Mouse (Mus musculus) limb, embryonic 12.5 days (tissue): ENCODE measurements around the gene Galnt17. TPM values are rescaled to one million over a fixed set of nuclear protein-coding genes. Genes with fewer than 3 reads are reported as not detected.

Experiments
- ATAC-seq: fragments of 200-750 bp; cut with Nextera tagmentation; 2 replicates; pipeline ENCODE4 v1.8.0; 2017; ENCODE audit warnings: low read depth, moderate TSS enrichment; ENCODE audit not compliant: insufficient number of reproducible peaks, insufficient read depth, low FRiP score, low TSS enrichment
- H3K27ac ChIP-seq: fragments of 300-500 bp; sonication (generic); 2 replicates; pipeline ENCODE4 v1.5.1; 2016; ENCODE audit warnings: mild to moderate bottlenecking, moderate library complexity
- H3K27me3 ChIP-seq: fragments of 300-500 bp; sonication (generic); 2 replicates; pipeline ENCODE4 v1.6.1; 2016; ENCODE audit warnings: mild to moderate bottlenecking, moderate library complexity
- H3K36me3 ChIP-seq: fragments of 300-500 bp; sonication (generic); 2 replicates; pipeline ENCODE4 v1.6.1; 2016; ENCODE audit warnings: mild to moderate bottlenecking, moderate library complexity
- H3K4me1 ChIP-seq: fragments of 300-500 bp; sonication (generic); replicated peaks from 2 replicates; pipeline ENCODE4 v1.6.1; 2016
- H3K4me2 ChIP-seq: fragments of 300-500 bp; sonication (generic); 2 replicates; pipeline ENCODE4 v1.6.1; 2016; ENCODE audit warnings: mild to moderate bottlenecking, moderate library complexity
- H3K4me3 ChIP-seq: fragments of 300-500 bp; sonication (generic); replicated peaks from 2 replicates; pipeline ENCODE4 v1.5.1; 2016; ENCODE audit warnings: mild to moderate bottlenecking
- H3K9ac ChIP-seq: fragments of 300-500 bp; sonication (generic); replicated peaks from 2 replicates; pipeline ENCODE4 v1.6.1; 2016; ENCODE audit warnings: mild to moderate bottlenecking, moderate library complexity
- H3K9me3 ChIP-seq: fragments of 300-500 bp; sonication (generic); 2 replicates; pipeline ENCODE4 v1.6.1; 2016; ENCODE audit warnings: mild to moderate bottlenecking, moderate library complexity
- WGBS: fragments of 180-500 bp; shearing (Covaris S2); methylation state at CpG from one replicate; pipeline ENCODE4 v1.1.7; 2016; 5-methylcytosine and 5-hydroxymethylcytosine counted together
- polyA plus RNA-seq: library from polyadenylated mRNA; unstranded; fragments of >200 nt; fragmentation: Nextera tagmentation; extraction: Ambion mirVana; gene quantifications from 2 replicates; pipeline ENCODE4 v1.2.1, GENCODE M21; 2016

Gene Galnt17
- polyA plus RNA-seq, 1 experiment from 2014 or later = 2.6 TPM

GRCm38 (mm10) chr5:130978871-130979270, 329.4 kb downstream of the Galnt17 start:
- Histone ChIP-seq H3K4me3 (no peak overlapping the region), H3K9me3 (peaks cover 8% of the 10 kb centered on the region; the same call in 1 of the 2 replicates), H3K4me2 (no peak overlapping the region), H3K27ac (no peak overlapping the region), H3K36me3 (no peaks in the 10 kb centered on the region), H3K9ac (no peak overlapping the region), H3K27me3 (no peaks in the 10 kb centered on the region), H3K4me1 (no peaks in the 10 kb centered on the region)
- ATAC-seq = no peak
- WGBS = 80% methylated on average over 2 of the region's 2 CpGs

- Histone ChIP-seq H3K4me2 (no peak overlapping the region), H3K36me3 (no peaks in the 10 kb centered on the region), H3K27me3 (no peaks in the 10 kb centered on the region), H3K4me1 (no peaks in the 10 kb centered on the region), H3K9me3 (peaks cover 8% of the 10 kb centered on the region; the same call in 1 of the 2 replicates), H3K27ac (no peak overlapping the region), H3K9ac (no peak overlapping the region), H3K4me3 (no peak overlapping the region)
- no peak for ATAC-seq
- 96% methylated on average over 3 of the region's 3 CpGs for WGBS
Measured at GRCm38 (mm10) chr5:130977999-130978398, 330.3 kb downstream of the Galnt17 start.

- Histone ChIP-seq H3K36me3 (no peaks in the 10 kb centered on the region), H3K27ac (no peak overlapping the region), H3K4me1 (peaks cover 5% of the 10 kb centered on the region), H3K9me3 (0 out of 2 replicates have a peak, but pooled peaks cover 11% of the 10 kb centered on the region), H3K4me3 (no peak overlapping the region), H3K9ac (no peak overlapping the region), H3K4me2 (no peak overlapping the region), H3K27me3 (no peaks in the 10 kb centered on the region)
- WGBS = 79% methylated on average over 7 of the region's 7 CpGs
- no peak for ATAC-seq
Measured at GRCm38 (mm10) chr5:130952361-130952760, 355.9 kb downstream of the Galnt17 start.

GRCm38 (mm10) chr5:130950894-130951400, 357.4 kb downstream of the Galnt17 start:
- H3K27me3 ChIP-seq = no peaks in the 10 kb centered on the region
- H3K4me2 ChIP-seq = no peak overlapping the region
- H3K36me3 ChIP-seq = no peaks in the 10 kb centered on the region
- H3K4me1 ChIP-seq = peaks cover 5% of the 10 kb centered on the region
- no peak overlapping the region for H3K4me3 ChIP-seq
- H3K27ac ChIP-seq = peak overlapping the region; percentile 46
- ATAC-seq = no peak
- WGBS = 50% methylated on average over 6 of the region's 6 CpGs
- no peak overlapping the region for H3K9ac ChIP-seq
- 0 out of 2 replicates have a peak, but pooled peaks cover 11% of the 10 kb centered on the region for H3K9me3 ChIP-seq

- Histone ChIP-seq H3K4me1 (peaks cover 5% of the 10 kb centered on the region), H3K27ac (peak overlapping the region; percentile 46; the same call in 1 of the 2 replicates), H3K9me3 (0 out of 2 replicates have a peak, but pooled peaks cover 11% of the 10 kb centered on the region), H3K36me3 (no peaks in the 10 kb centered on the region), H3K9ac (no peak overlapping the region), H3K27me3 (no peaks in the 10 kb centered on the region), H3K4me2 (no peak overlapping the region), H3K4me3 (no peak overlapping the region)
- WGBS = 14% methylated on average over 4 of the region's 4 CpGs
- no peak for ATAC-seq
Measured at GRCm38 (mm10) chr5:130950421-130950820, 357.9 kb downstream of the Galnt17 start.

- ATAC-seq = no peak
- H3K4me3 ChIP-seq = no peak overlapping the region
- H3K9me3 ChIP-seq = 0 out of 2 replicates have a peak, but pooled peaks cover 11% of the 10 kb centered on the region
- H3K4me2 ChIP-seq = no peak overlapping the region
- no peaks in the 10 kb centered on the region for H3K27me3 ChIP-seq
- WGBS = 53% methylated on average over 1 of the region's 1 CpGs
- no peak overlapping the region for H3K27ac ChIP-seq
- no peaks in the 10 kb centered on the region for H3K36me3 ChIP-seq
- no peak overlapping the region for H3K9ac ChIP-seq
- peaks cover 5% of the 10 kb centered on the region for H3K4me1 ChIP-seq
Measured at GRCm38 (mm10) chr5:130949710-130950109, 358.6 kb downstream of the Galnt17 start.

GRCm38 (mm10) chr5:130938911-130939608, 369.2 kb downstream of the Galnt17 start:
- Histone ChIP-seq H3K4me1 (peaks cover 33% of the 10 kb centered on the region), H3K9me3 (no peaks in the 10 kb centered on the region), H3K27me3 (no peaks in the 10 kb centered on the region), H3K27ac (peak overlapping the region; percentile 93), H3K36me3 (no peaks in the 10 kb centered on the region), H3K9ac (no peak overlapping the region), H3K4me3 (no peak overlapping the region), H3K4me2 (peak overlapping the region; percentile 3; the same call in 1 of the 2 replicates)
- 12% methylated on average over 4 of the region's 4 CpGs for WGBS
- ATAC-seq = 0 out of 2 replicates have a peak, but pooled peaks have one; percentile 67

- H3K4me3 ChIP-seq = no peak overlapping the region
- peak overlapping the region; percentile 93 for H3K27ac ChIP-seq
- WGBS = 2% methylated on average over 7 of the region's 7 CpGs
- H3K4me1 ChIP-seq = peaks cover 33% of the 10 kb centered on the region
- no peaks in the 10 kb centered on the region for H3K9me3 ChIP-seq
- ATAC-seq = peak; percentile 66
- no peaks in the 10 kb centered on the region for H3K27me3 ChIP-seq
- no peak overlapping the region for H3K9ac ChIP-seq
- H3K4me2 ChIP-seq = peak overlapping the region; percentile 3
- H3K36me3 ChIP-seq = no peaks in the 10 kb centered on the region
Measured at GRCm38 (mm10) chr5:130938274-130938741, 370.0 kb downstream of the Galnt17 start.

GRCm38 (mm10) chr5:130930999-130931398, 377.3 kb downstream of the Galnt17 start:
- no peaks in the 10 kb centered on the region for H3K36me3 ChIP-seq
- H3K27me3 ChIP-seq = no peaks in the 10 kb centered on the region
- H3K4me1 ChIP-seq = peaks cover 12% of the 10 kb centered on the region
- peaks cover 4% of the 10 kb centered on the region; the same call in 1 of the 2 replicates for H3K9me3 ChIP-seq
- no peak overlapping the region for H3K27ac ChIP-seq
- no peak overlapping the region for H3K9ac ChIP-seq
- H3K4me2 ChIP-seq = no peak overlapping the region
- WGBS = 50% methylated on average over 1 of the region's 1 CpGs
- no peak overlapping the region for H3K4me3 ChIP-seq
- no peak for ATAC-seq

GRCm38 (mm10) chr5:130927794-130928149, 380.5 kb downstream of the Galnt17 start:
- no peak for ATAC-seq
- Histone ChIP-seq H3K4me2 (no peak overlapping the region), H3K9ac (no peak overlapping the region), H3K4me3 (no peak overlapping the region), H3K27ac (no peak overlapping the region; the same call in 1 of the 2 replicates), H3K36me3 (no peaks in the 10 kb centered on the region), H3K27me3 (no peaks in the 10 kb centered on the region), H3K9me3 (peaks cover 4% of the 10 kb centered on the region; the same call in 1 of the 2 replicates), H3K4me1 (peaks cover 18% of the 10 kb centered on the region)
- WGBS = 72% methylated on average over 8 of the region's 8 CpGs

GRCm38 (mm10) chr5:130927138-130927793, 381.0 kb downstream of the Galnt17 start:
- no peak for ATAC-seq
- H3K9me3 ChIP-seq = peaks cover 4% of the 10 kb centered on the region; the same call in 1 of the 2 replicates

More at GRCm38 (mm10) chr5:130927138-130927793, 381.0 kb downstream of the Galnt17 start:
- Histone ChIP-seq H3K4me2 (no peak overlapping the region), H3K4me1 (peaks cover 18% of the 10 kb centered on the region), H3K36me3 (no peaks in the 10 kb centered on the region), H3K27me3 (no peaks in the 10 kb centered on the region), H3K27ac (no peak overlapping the region), H3K9ac (no peak overlapping the region), H3K4me3 (no peak overlapping the region)
- 84% methylated on average over 3 of the region's 3 CpGs for WGBS
